Mouse (Mus musculus): ENCODE measurements around the gene Inf2. TPM values are rescaled to one million over a fixed set of nuclear protein-coding genes. Genes with fewer than 3 reads are reported as not detected.

Inf2 gene
- polyA plus RNA-seq, 1 experiment from 2014 or later = 1.4 TPM

DNA sequence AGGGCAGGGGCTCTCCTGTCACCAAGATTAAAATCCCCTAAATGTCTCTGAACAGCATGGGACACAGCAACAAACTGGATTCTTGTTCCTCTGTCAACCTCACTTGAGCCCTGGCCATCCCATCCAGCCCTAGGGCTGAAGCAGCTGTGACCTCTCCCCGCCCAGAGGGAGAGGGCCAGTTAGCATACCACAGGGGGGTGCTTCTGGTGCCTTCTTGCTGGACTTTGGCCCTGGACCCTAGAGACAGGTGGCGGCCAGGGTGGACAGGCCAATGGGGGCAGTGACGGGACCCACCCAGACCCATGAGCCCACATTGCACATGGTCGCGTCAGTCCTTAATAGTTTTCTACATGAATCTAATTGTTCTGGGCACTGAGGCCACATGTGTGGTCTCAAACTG lies 65.5 kb downstream of the Inf2 start:
- Histone ChIP-seq H3K27me3 (no peaks in the 10 kb centered on the region), H3K9me3 (no peaks in the 10 kb centered on the region), H3K27ac (replicated peaks) (0 out of 2 replicates have a peak overlapping the region, but pooled peaks have one; percentile 11), H3K9ac (no peak overlapping the region), H3K4me2 (no peak overlapping the region), H3K4me1 (replicated peaks) (peaks cover 19% of the 10 kb centered on the region), H3K36me3 (peaks cover 96% of the 10 kb centered on the region), H3K4me3 (no peak overlapping the region)
- 83% methylated on average over 5 of the region's 5 CpGs for WGBS
- ATAC-seq (ENCODE audit: low read depth) = no peak

DNA sequence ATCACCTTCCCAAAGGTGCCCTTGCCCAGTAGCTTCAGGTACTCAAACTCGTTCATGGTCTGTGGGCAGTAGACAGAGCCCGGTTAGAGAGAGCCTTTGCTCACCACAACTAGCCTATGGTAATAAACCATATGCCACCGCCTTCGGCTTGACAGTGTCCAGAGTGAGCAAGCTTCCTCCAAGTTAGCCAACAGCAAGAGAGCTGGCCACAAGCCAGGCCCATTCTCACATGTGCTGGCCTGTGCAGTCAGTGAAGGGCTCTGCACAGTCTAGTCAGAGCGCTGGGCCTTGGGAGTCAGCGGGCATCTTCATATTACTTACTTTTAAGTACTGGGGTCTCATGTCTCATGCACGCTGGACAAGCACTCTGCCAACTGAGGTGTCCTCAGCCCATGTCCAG lies 70.0 kb downstream of the Inf2 start:
- no peaks in the 10 kb centered on the region for H3K27me3 ChIP-seq
- H3K4me3 ChIP-seq = no peak overlapping the region
- H3K9me3 ChIP-seq = no peaks in the 10 kb centered on the region
- H3K4me2 ChIP-seq = no peak overlapping the region
- 0 out of 2 replicates have a peak overlapping the region, but pooled peaks have one; percentile 5 for H3K27ac ChIP-seq (replicated peaks)
- H3K9ac ChIP-seq = 0 out of 2 replicates have a peak overlapping the region, but pooled peaks have one; percentile 5
- H3K4me1 ChIP-seq (replicated peaks) = peaks cover 59% of the 10 kb centered on the region
- no peak for ATAC-seq (ENCODE audit: low read depth)
- 93% methylated on average over 7 of the region's 7 CpGs for WGBS
- peaks cover 95% of the 10 kb centered on the region for H3K36me3 ChIP-seq

DNA sequence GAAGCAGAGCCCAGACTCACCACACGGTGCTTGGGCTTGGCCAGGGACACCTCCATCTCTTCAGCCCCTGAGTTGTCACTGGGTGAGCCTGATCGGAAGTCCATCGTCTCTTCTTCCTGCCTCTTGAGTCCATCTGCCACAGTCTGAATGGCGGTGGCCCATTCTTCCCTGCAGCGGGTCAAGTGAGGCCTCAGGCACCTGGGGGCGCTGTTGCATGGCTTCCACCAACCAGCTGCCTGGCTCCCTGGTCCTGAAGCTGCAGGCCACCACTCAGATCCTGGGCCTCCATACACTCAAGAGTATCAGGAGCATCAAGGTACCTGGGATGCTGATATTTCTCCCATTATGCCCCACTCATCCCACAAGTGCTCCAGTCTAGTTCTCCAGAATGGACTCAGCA lies 70.5 kb downstream of the Inf2 start:
- H3K27ac ChIP-seq (replicated peaks) = 0 out of 2 replicates have a peak overlapping the region, but pooled peaks have one; percentile 5
- ATAC-seq (ENCODE audit: low read depth) = no peak
- 79% methylated on average over 6 of the region's 6 CpGs for WGBS
- H3K9ac ChIP-seq = no peak overlapping the region
- peaks cover 60% of the 10 kb centered on the region for H3K4me1 ChIP-seq (replicated peaks)
- H3K27me3 ChIP-seq = no peaks in the 10 kb centered on the region
- H3K4me2 ChIP-seq = no peak overlapping the region
- no peak overlapping the region for H3K4me3 ChIP-seq
- no peaks in the 10 kb centered on the region for H3K9me3 ChIP-seq
- peaks cover 90% of the 10 kb centered on the region for H3K36me3 ChIP-seq

DNA sequence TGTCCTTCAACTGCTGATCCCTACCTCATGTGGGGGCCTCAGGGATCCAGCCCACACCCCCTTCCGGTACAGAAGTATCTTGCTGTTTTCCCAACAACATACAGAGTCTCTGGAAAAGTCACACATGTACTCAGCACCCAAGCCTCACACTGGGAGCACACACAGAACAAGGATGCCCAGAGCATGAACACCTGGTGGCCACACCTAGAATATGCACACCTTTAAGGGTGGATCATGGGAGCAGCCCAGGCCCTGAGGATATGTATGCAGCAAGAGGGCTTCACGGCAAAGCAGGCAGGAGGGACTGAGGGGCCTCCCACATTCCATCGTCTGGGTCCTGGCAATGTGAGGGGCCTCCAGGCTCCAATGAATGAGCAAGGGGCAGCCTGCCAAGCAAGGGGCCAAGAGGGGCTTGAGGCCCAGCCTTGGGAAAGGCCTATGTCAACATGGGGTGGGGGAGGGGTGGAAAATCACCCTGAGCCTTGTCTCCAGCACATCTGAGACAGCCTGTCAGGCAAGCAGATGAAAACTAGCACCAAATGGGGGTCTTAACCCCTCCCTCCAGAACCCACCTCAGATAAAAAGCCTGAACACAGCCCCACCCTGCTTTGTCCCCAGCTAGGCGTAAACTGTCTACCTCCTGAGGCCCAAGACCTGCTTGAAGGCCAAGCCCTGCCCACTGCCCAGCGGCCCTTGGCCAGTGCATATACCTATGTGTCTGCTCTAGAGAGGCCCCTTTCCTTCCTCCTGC lies 72.2 kb downstream of the Inf2 start:
- peak overlapping the region; percentile 30 for H3K4me2 ChIP-seq
- no peak overlapping the region for H3K4me3 ChIP-seq
- H3K27me3 ChIP-seq = no peaks in the 10 kb centered on the region
- peaks cover 78% of the 10 kb centered on the region for H3K36me3 ChIP-seq
- peak; percentile 19 for ATAC-seq (ENCODE audit: low read depth)
- H3K27ac ChIP-seq (replicated peaks) = peak overlapping the region; percentile 96
- 33% methylated on average over 5 of the region's 5 CpGs for WGBS
- no peaks in the 10 kb centered on the region for H3K9me3 ChIP-seq
- peak overlapping the region; percentile 48; the same call in 1 of the 2 replicates for H3K9ac ChIP-seq
- peaks cover 73% of the 10 kb centered on the region for H3K4me1 ChIP-seq (replicated peaks)

DNA sequence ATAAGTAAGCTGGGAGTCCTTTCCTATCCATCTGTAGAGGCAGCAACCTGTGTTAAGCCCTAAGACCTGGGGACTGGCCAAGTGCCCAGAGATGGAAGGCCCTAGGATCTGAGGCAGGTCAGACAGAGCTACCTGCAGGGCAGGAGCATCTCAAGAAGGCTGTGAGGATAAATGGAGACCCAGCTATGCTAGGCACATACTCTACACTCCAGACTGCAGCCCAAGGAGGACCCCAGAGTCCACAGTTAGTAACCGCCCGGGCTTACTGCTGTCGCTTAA lies 72.7 kb downstream of the Inf2 start:
- peak overlapping the region; percentile 30; the same call in 1 of the 2 replicates for H3K4me2 ChIP-seq
- H3K27me3 ChIP-seq = no peaks in the 10 kb centered on the region
- H3K4me3 ChIP-seq = no peak overlapping the region
- H3K9me3 ChIP-seq = no peaks in the 10 kb centered on the region
- WGBS = 79% methylated on average over 3 of the region's 3 CpGs
- no peak for ATAC-seq (ENCODE audit: low read depth)
- H3K9ac ChIP-seq = peak overlapping the region; percentile 48; the same call in 1 of the 2 replicates
- peaks cover 78% of the 10 kb centered on the region for H3K4me1 ChIP-seq (replicated peaks)
- peaks cover 73% of the 10 kb centered on the region for H3K36me3 ChIP-seq
- H3K27ac ChIP-seq (replicated peaks) = peak overlapping the region; percentile 96

DNA sequence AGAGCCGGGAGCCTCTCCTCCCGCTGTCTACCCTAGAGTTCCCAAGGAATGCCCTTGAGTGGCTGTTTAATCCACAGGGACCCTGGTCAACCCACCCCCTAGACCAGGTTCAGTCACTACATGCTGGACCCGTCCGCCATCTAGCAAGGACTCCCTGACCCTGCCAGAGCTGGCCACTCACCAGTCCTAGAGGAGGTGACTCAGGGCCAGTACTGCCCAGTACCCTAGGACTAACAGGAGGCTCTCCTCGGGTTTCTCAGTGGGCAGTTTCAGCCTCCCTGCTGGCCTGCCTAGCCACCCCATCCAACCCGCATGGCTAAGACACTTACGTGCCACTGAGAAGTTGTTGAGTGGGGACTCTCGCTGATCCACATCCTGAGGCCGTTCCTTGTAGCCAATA lies 73.3 kb downstream of the Inf2 start:
- H3K36me3 ChIP-seq = peaks cover 67% of the 10 kb centered on the region
- H3K4me1 ChIP-seq (replicated peaks) = peaks cover 84% of the 10 kb centered on the region
- H3K27me3 ChIP-seq = no peaks in the 10 kb centered on the region
- H3K9me3 ChIP-seq = no peaks in the 10 kb centered on the region
- ATAC-seq (ENCODE audit: low read depth) = no peak
- peak overlapping the region; percentile 13; the same call in 1 of the 2 replicates for H3K9ac ChIP-seq
- H3K4me3 ChIP-seq = no peak overlapping the region
- WGBS = 80% methylated on average over 9 of the region's 9 CpGs
- peak overlapping the region; percentile 96 for H3K27ac ChIP-seq (replicated peaks)
- H3K4me2 ChIP-seq = no peak overlapping the region

DNA sequence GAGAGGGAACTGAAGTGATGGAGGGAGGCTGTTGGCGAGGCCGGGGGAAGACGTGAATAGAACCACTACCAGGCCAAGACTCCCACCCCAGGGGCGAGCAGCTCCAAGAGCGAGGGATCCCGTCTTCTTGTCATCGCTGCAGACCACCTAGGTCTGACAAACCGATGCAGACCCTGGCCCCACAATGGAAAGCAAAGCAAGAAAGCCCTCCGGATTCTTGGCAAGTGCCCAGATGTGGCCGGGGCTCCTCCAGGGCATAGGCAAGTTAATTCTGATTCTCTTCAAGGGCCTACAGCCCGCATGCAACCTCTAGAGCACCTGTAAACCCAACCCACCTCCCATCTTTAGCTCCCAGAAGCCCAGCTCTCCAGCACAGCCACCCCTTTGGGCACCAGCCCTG lies 74.7 kb downstream of the Inf2 start:
- WGBS = 57% methylated on average over 11 of the region's 11 CpGs
- Histone ChIP-seq H3K9ac (peak overlapping the region; percentile 60), H3K4me2 (peak overlapping the region; percentile 42), H3K36me3 (peaks cover 67% of the 10 kb centered on the region), H3K9me3 (no peaks in the 10 kb centered on the region), H3K4me1 (replicated peaks) (peaks cover 98% of the 10 kb centered on the region), H3K27me3 (no peaks in the 10 kb centered on the region), H3K4me3 (no peak overlapping the region), H3K27ac (replicated peaks) (peak overlapping the region; percentile 96)
- ATAC-seq (ENCODE audit: low read depth) = no peak

DNA sequence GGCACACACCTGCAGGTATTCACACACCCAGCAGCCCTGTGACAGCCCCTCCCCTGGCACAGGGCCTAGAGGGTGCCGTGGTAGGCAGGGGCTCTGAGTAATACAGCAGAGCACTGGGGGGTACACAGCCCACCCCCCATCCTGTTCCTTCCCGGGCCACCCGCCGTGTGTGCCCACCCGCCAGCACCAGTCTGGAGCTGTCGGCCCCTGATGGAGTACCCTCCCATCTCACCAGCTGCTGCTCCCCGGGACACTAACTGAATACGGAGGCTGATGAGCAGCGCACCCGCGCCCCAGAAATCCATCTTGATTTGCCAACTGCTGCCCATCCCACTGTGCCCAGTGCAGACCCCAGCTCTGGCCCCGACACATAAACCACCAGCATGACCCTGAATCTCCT lies 75.1 kb downstream of the Inf2 start:
- peak overlapping the region; percentile 60 for H3K9ac ChIP-seq
- 40% methylated on average over 12 of the region's 12 CpGs for WGBS
- H3K4me2 ChIP-seq = peak overlapping the region; percentile 42
- H3K27me3 ChIP-seq = no peaks in the 10 kb centered on the region
- H3K27ac ChIP-seq (replicated peaks) = peak overlapping the region; percentile 96
- ATAC-seq (ENCODE audit: low read depth) = peak; percentile 42
- H3K4me3 ChIP-seq = 0 out of 2 replicates have a peak overlapping the region, but pooled peaks have one; percentile 8
- H3K4me1 ChIP-seq (replicated peaks) = peaks cover 99% of the 10 kb centered on the region
- H3K9me3 ChIP-seq = no peaks in the 10 kb centered on the region
- peaks cover 67% of the 10 kb centered on the region for H3K36me3 ChIP-seq

DNA sequence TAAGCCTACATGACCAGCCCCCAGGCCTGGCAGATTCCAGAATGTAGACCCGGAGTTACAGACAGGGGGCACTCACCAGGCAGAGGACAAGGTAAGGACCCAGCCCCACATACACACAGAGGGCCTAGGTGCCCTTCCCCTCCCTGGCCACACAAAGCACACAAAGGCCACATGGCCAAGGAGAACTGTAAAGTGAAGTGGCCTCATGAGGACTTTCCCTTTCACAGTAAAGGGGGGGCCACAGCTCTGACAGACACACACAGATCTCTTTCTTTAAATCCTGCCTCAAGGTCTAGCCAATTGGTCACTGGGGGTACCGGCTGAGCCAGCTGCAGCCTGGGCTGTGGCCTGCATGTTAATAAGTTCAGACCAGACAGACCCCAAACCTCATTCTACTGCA lies 75.5 kb downstream of the Inf2 start:
- Histone ChIP-seq H3K36me3 (peaks cover 67% of the 10 kb centered on the region), H3K9me3 (no peaks in the 10 kb centered on the region), H3K4me2 (peak overlapping the region; percentile 42), H3K27ac (replicated peaks) (peak overlapping the region; percentile 96), H3K4me3 (0 out of 2 replicates have a peak overlapping the region, but pooled peaks have one; percentile 8), H3K27me3 (no peaks in the 10 kb centered on the region), H3K4me1 (replicated peaks) (peaks cover 99% of the 10 kb centered on the region), H3K9ac (peak overlapping the region; percentile 60)
- WGBS = 12% methylated on average over 2 of the region's 2 CpGs
- ATAC-seq (ENCODE audit: low read depth) = peak; percentile 46

DNA sequence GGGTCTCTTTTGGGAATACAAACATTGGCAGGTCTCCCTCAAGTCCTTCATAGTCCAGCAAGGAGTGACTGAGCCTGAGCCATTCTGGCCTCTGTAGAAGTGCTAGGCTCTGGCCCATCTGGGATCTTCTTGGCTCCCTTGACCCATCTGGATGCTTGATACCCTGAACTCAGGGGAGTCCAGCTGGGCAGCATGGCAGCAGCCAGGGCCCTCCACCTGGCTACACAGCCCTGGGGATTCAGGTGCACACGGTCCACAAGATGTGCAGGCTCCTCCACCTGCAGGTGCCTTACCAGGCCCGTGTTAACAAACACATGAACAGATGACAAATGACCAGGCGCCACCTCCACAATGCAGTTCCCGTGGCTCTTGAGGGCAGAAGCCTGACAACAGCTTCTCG lies 76.1 kb downstream of the Inf2 start:
- 27% methylated on average over 5 of the region's 5 CpGs for WGBS
- peak overlapping the region; percentile 96 for H3K27ac ChIP-seq (replicated peaks)
- no peak for ATAC-seq (ENCODE audit: low read depth)
- peak overlapping the region; percentile 55 for H3K9ac ChIP-seq
- H3K9me3 ChIP-seq = no peaks in the 10 kb centered on the region
- H3K4me3 ChIP-seq = no peak overlapping the region
- H3K36me3 ChIP-seq = peaks cover 67% of the 10 kb centered on the region
- H3K4me1 ChIP-seq (replicated peaks) = peaks cover 100% of the 10 kb centered on the region
- H3K27me3 ChIP-seq = no peaks in the 10 kb centered on the region
- H3K4me2 ChIP-seq = peak overlapping the region; percentile 36
